Mouse (Mus musculus): ENCODE data around the gene Trpc4ap.

DNA sequence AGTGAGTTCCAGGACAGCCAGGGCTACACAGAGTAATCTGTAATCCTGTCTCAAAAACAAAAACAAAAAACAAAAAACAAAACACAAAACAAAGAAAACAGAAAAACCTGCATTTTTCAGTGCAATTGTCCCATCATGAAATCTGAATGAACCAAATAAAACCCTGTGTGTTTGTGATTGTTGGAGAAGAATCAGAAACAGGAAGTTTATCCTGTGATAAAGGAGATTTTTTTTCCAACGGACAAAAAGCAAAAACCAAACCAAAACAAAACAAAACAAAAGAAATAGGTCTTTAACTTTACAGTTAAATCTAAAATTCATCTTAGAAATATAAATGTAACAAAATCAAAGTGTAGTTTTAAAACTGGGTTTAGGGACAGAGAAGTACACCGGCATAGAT, 2.4 kb upstream of the Trpc4ap start:
- TF ChIP-seq CTCF (IDR thresholded peaks at IDR 0.05; ENCODE audit: low read depth) (no peak), EP300 (IDR thresholded peaks at IDR 0.05; ENCODE audit: low read depth) (no peak)
